17 mouse cellular contexts compared by ENCODE assay signal in the genomic region with DNA sequence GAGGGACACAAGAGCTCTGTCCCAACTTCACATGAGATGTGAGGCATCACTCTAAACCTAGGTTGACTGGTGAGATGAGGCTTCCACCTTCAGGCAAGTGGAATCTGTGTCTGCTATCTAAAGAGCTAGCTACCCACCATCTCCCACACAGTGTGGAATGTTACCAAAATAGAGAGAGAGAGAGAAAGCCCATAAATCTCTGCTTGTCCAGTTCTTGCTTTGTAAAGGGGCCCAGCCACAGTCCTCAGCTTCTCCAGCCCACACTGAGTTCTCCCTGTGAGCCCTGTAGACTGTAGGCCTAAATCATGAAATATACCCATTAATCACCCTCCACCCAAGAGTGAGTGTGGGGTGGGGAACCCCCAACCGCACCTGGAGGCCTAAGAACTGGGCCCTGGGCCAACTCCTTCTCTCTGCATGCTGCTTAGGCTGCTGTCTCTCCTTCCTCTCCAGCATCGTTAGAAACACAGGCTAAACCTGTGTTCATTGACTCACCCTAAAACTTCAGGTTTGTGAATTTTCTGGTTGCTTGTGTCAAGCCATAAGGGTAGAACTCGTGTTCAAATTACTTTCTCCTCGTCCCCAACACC.
A peak's percentile ranks its signal among the peaks of the same experiment; 100 is the strongest.
DNase-seq lines count a peak whose midpoint lies in the region; ATAC-seq and TF ChIP-seq lines count a peak whose summit lies in the region.
"Had no signal": no experiment of that assay in that cellular context is flagged by ENCODE, and none has a peak within 500 bp of the region (broad histone marks: within the 10 kb centered on the region; RNA-seq: fewer than 3 reads in every experiment).

No protein-coding gene starts in this region.

- H3K27me3 ChIP-seq in kidney, embryonic 15.5 days: no peaks in the 10 kb centered on the region
- no peaks in the 10 kb centered on the region for H3K27me3 ChIP-seq in stomach, embryonic 14.5 days (ENCODE audit: control insufficient read depth, insufficient read depth, low read length)
- no peaks in the 10 kb centered on the region for H3K27me3 ChIP-seq in stomach, postnatal 0 days (ENCODE audit: control insufficient read depth, insufficient read depth, low read length)
- no peaks in the 10 kb centered on the region for H3K27me3 ChIP-seq in stomach, embryonic 15.5 days (replicated peaks)
- H3K27me3 ChIP-seq: limb, embryonic 12.5 days; neural tube, embryonic 12.5 days had no signal

- peaks cover 31% of the 10 kb centered on the region for H3K4me1 ChIP-seq in kidney, embryonic 15.5 days
- peaks cover 5% of the 10 kb centered on the region for H3K4me1 ChIP-seq in stomach, embryonic 14.5 days (ENCODE audit: control insufficient read depth, insufficient read depth, low read length)
- peaks cover 1% of the 10 kb centered on the region; the same call in 1 of the 2 replicates for H3K4me1 ChIP-seq in stomach, postnatal 0 days (replicated peaks; ENCODE audit: control insufficient read depth, insufficient read depth)
- H3K4me1 ChIP-seq in stomach, embryonic 15.5 days: no peaks in the 10 kb centered on the region

- no peak overlapping the region for H3K4me2 ChIP-seq in kidney, embryonic 15.5 days
- H3K4me2 ChIP-seq in stomach, embryonic 14.5 days (replicated peaks; ENCODE audit: low read depth, low read length): no peak overlapping the region
- H3K4me2 ChIP-seq in stomach, postnatal 0 days (replicated peaks; ENCODE audit: low read depth): no peak overlapping the region
- H3K4me2 ChIP-seq in stomach, embryonic 15.5 days: no peak overlapping the region
- H3K4me2 ChIP-seq: limb, embryonic 12.5 days; neural tube, embryonic 12.5 days had no signal

- no peaks in the 10 kb centered on the region for H3K9me3 ChIP-seq in kidney, embryonic 15.5 days (replicated peaks)
- no peaks in the 10 kb centered on the region for H3K9me3 ChIP-seq in stomach, embryonic 14.5 days (ENCODE audit: control insufficient read depth, low read depth, low read length)
- no peaks in the 10 kb centered on the region for H3K9me3 ChIP-seq in stomach, postnatal 0 days (ENCODE audit: control insufficient read depth, low read length)
- H3K9me3 ChIP-seq in stomach, embryonic 15.5 days: no peaks in the 10 kb centered on the region
- H3K9me3 ChIP-seq: limb, embryonic 12.5 days; neural tube, embryonic 12.5 days had no signal

- 51% methylated on average over 4 of the region's 4 CpGs for WGBS in kidney, embryonic 15.5 days
- 60% methylated on average over 4 of the region's 4 CpGs for WGBS in stomach, embryonic 14.5 days
- WGBS in stomach, postnatal 0 days: 45% methylated on average over 4 of the region's 4 CpGs
- WGBS in stomach, embryonic 15.5 days: 59% methylated on average over 4 of the region's 4 CpGs

- no peak overlapping the region for H3K27ac ChIP-seq in kidney, embryonic 15.5 days
- no peak overlapping the region for H3K27ac ChIP-seq in stomach, embryonic 14.5 days (ENCODE audit: low read length)
- no peak overlapping the region for H3K27ac ChIP-seq in stomach, postnatal 0 days (replicated peaks)
- H3K27ac ChIP-seq in stomach, embryonic 15.5 days: no peak overlapping the region
- H3K27ac ChIP-seq: limb, embryonic 12.5 days; neural tube, embryonic 12.5 days had no signal

- peak; percentile 79 for ATAC-seq in kidney, embryonic 15.5 days (replicated peaks; ENCODE audit: low FRiP score)
- peak; percentile 39; the same call in 1 of the 2 replicates for ATAC-seq in stomach, embryonic 14.5 days (ENCODE audit: insufficient number of reproducible peaks, insufficient read depth, low FRiP score, low read depth)
- ATAC-seq in stomach, postnatal 0 days (ENCODE audit: low FRiP score, low TSS enrichment): no peak
- ATAC-seq in stomach, embryonic 15.5 days (ENCODE audit: insufficient read depth, low FRiP score, low read depth): peak; percentile 56; the same call in 1 of the 2 replicates
- ATAC-seq: forebrain, embryonic 16.5 days; hindbrain, embryonic 16.5 days had no signal

- DNase-seq in kidney, adult 11 months: no peak
- DNase-seq in stomach, postnatal 0 days (ENCODE audit: low spot score): no peak
- DNase-seq in brain, adult 2 months (ENCODE audit: low read depth, low spot score): peak; percentile 47
- DNase-seq in cerebellum, postnatal 36 days: no peak
- DNase-seq in cerebellum, adult 9-11 months: no peak
- DNase-seq: adrenal gland, postnatal 36 days; gastrocnemius, postnatal 25 days; lung, adult 2 months; right cerebral cortex, postnatal 4 days; thymus, postnatal 4 days had no signal

- TF ChIP-seq EP300 in stomach, postnatal 0 days (optimal IDR thresholded peaks at IDR 0.05): no peak

- no peaks in the 10 kb centered on the region for H3K36me3 ChIP-seq in kidney, embryonic 15.5 days
- H3K36me3 ChIP-seq in stomach, embryonic 14.5 days (ENCODE audit: control insufficient read depth, insufficient read depth, low read length): no peaks in the 10 kb centered on the region
- H3K36me3 ChIP-seq in stomach, postnatal 0 days (ENCODE audit: control insufficient read depth, insufficient read depth, low read length): no peaks in the 10 kb centered on the region
- H3K36me3 ChIP-seq in stomach, embryonic 15.5 days: no peaks in the 10 kb centered on the region
- H3K36me3 ChIP-seq: limb, embryonic 12.5 days; neural tube, embryonic 12.5 days had no signal

- no peak overlapping the region for H3K4me3 ChIP-seq in kidney, embryonic 15.5 days (replicated peaks)
- no peak overlapping the region for H3K4me3 ChIP-seq in stomach, embryonic 14.5 days (ENCODE audit: low read depth, low read length)
- no peak overlapping the region for H3K4me3 ChIP-seq in stomach, postnatal 0 days (ENCODE audit: low read depth, low read length)
- H3K4me3 ChIP-seq in stomach, embryonic 15.5 days (replicated peaks): no peak overlapping the region
- H3K4me3 ChIP-seq: limb, embryonic 12.5 days; neural tube, embryonic 12.5 days had no signal

- TF ChIP-seq CTCF in stomach, postnatal 0 days (IDR thresholded peaks at IDR 0.05; ENCODE audit: low read depth): no peak

- no peak overlapping the region for H3K9ac ChIP-seq in kidney, embryonic 15.5 days
- H3K9ac ChIP-seq in stomach, embryonic 14.5 days (replicated peaks; ENCODE audit: low read depth, low read length): no peak overlapping the region
- H3K9ac ChIP-seq in stomach, postnatal 0 days (ENCODE audit: low read length): no peak overlapping the region
- H3K9ac ChIP-seq in stomach, embryonic 15.5 days: no peak overlapping the region
- H3K9ac ChIP-seq: limb, embryonic 12.5 days; neural tube, embryonic 12.5 days had no signal
